Mouse (Mus musculus): ENCODE results near the gene Kcnq2. TPM values are rescaled to one million over a fixed set of nuclear protein-coding genes. Genes with fewer than 3 reads are reported as not detected.

Kcnq2 gene
- polyA plus RNA-seq, 1 experiment from 2014 or later: 13.9 TPM

DNA sequence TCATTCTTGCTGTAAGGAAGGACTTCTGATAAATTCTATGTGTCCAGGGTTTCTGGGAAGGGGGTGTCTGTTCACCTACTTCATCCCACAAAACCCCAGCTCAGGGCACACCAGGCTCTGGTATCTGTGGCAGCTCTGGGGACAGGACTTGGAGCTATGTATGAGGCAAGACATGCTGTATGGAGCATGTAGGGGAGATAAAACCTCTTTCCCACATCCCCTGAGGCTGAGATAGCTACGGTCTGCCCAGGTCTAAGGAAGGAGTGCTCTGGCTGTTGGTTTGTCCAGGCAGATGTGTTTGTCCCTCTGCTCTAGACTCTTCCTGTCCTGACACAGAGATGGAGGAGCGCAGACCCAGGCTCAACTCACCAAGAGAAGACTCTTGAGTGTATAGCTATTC, 56.2 kb downstream of the Kcnq2 start:
- 85% methylated on average over 2 of the region's 2 CpGs for WGBS
- Histone ChIP-seq H3K27ac (ENCODE audit: low read depth, low read length) (no peak overlapping the region), H3K36me3 (ENCODE audit: control insufficient read depth, insufficient read depth, low read length) (no peaks in the 10 kb centered on the region), H3K9me3 (ENCODE audit: control insufficient read depth, low read length) (no peaks in the 10 kb centered on the region), H3K4me1 (replicated peaks; ENCODE audit: control insufficient read depth, insufficient read depth, low read length) (no peaks in the 10 kb centered on the region), H3K4me2 (ENCODE audit: low read depth, low read length, severe bottlenecking) (no peak overlapping the region), H3K4me3 (ENCODE audit: low read depth, low read length) (no peak overlapping the region), H3K27me3 (ENCODE audit: control insufficient read depth, insufficient read depth, low read length) (no peaks in the 10 kb centered on the region), H3K9ac (ENCODE audit: low read length) (no peak overlapping the region)
- ATAC-seq (replicated peaks; ENCODE audit: low FRiP score) (no peak), DNase-seq (ENCODE audit: low spot score) (no peak)

- ATAC-seq (replicated peaks; ENCODE audit: low FRiP score): no peak
- DNase-seq (ENCODE audit: low spot score): no peak
- 88% methylated on average over 12 of the region's 12 CpGs for WGBS
Observed at GRCm38 (mm10) chr2:181075501-181075900, 59.6 kb downstream of the Kcnq2 start.

GRCm38 (mm10) chr2:181072403-181072714, 62.7 kb downstream of the Kcnq2 start:
- H3K27me3 ChIP-seq (ENCODE audit: control insufficient read depth, insufficient read depth, low read length): no peaks in the 10 kb centered on the region
- no peak overlapping the region for H3K9ac ChIP-seq (ENCODE audit: low read length)
- DNase-seq (ENCODE audit: low spot score) (no peak), ATAC-seq (replicated peaks; ENCODE audit: low FRiP score) (peak; percentile 33; the same call in 1 of the 2 replicates)
- no peak overlapping the region for H3K4me3 ChIP-seq (ENCODE audit: low read depth, low read length)
- H3K9me3 ChIP-seq (ENCODE audit: control insufficient read depth, low read length): no peaks in the 10 kb centered on the region
- no peak overlapping the region for H3K4me2 ChIP-seq (ENCODE audit: low read depth, low read length, severe bottlenecking)
- no peak overlapping the region for H3K27ac ChIP-seq (ENCODE audit: low read depth, low read length)
- no peaks in the 10 kb centered on the region for H3K36me3 ChIP-seq (ENCODE audit: control insufficient read depth, insufficient read depth, low read length)
- no peaks in the 10 kb centered on the region for H3K4me1 ChIP-seq (replicated peaks; ENCODE audit: control insufficient read depth, insufficient read depth, low read length)
- 0% methylated on average over 1 of the region's 1 CpGs for WGBS

More at GRCm38 (mm10) chr2:181075501-181075900, 59.6 kb downstream of the Kcnq2 start:
- H3K27me3 ChIP-seq (ENCODE audit: control insufficient read depth, insufficient read depth, low read length): no peaks in the 10 kb centered on the region
- H3K4me1 ChIP-seq (replicated peaks; ENCODE audit: control insufficient read depth, insufficient read depth, low read length): no peaks in the 10 kb centered on the region
- H3K9me3 ChIP-seq (ENCODE audit: control insufficient read depth, low read length): no peaks in the 10 kb centered on the region
- H3K9ac ChIP-seq (ENCODE audit: low read length): no peak overlapping the region
- no peaks in the 10 kb centered on the region for H3K36me3 ChIP-seq (ENCODE audit: control insufficient read depth, insufficient read depth, low read length)
- H3K4me2 ChIP-seq (ENCODE audit: low read depth, low read length, severe bottlenecking): no peak overlapping the region
- H3K27ac ChIP-seq (ENCODE audit: low read depth, low read length): no peak overlapping the region
- no peak overlapping the region for H3K4me3 ChIP-seq (ENCODE audit: low read depth, low read length)

- H3K36me3 ChIP-seq (ENCODE audit: control insufficient read depth, insufficient read depth, low read length): no peaks in the 10 kb centered on the region
- no peak overlapping the region for H3K9ac ChIP-seq (ENCODE audit: low read length)
- WGBS: 60% methylated on average over 7 of the region's 7 CpGs
- H3K27me3 ChIP-seq (ENCODE audit: control insufficient read depth, insufficient read depth, low read length): no peaks in the 10 kb centered on the region
- H3K4me3 ChIP-seq (ENCODE audit: low read depth, low read length): no peak overlapping the region
- no peak overlapping the region for H3K4me2 ChIP-seq (ENCODE audit: low read depth, low read length, severe bottlenecking)
- H3K4me1 ChIP-seq (replicated peaks; ENCODE audit: control insufficient read depth, insufficient read depth, low read length): no peaks in the 10 kb centered on the region
- DNase-seq (ENCODE audit: low spot score) (peak; percentile 91), ATAC-seq (replicated peaks; ENCODE audit: low FRiP score) (peak; percentile 55; the same call in 1 of the 2 replicates)
- no peaks in the 10 kb centered on the region for H3K9me3 ChIP-seq (ENCODE audit: control insufficient read depth, low read length)
- H3K27ac ChIP-seq (ENCODE audit: low read depth, low read length): no peak overlapping the region
Observed at GRCm38 (mm10) chr2:181071706-181072402, 63.2 kb downstream of the Kcnq2 start.

GRCm38 (mm10) chr2:181070136-181070535, 65.0 kb downstream of the Kcnq2 start:
- Histone ChIP-seq H3K4me1 (replicated peaks; ENCODE audit: control insufficient read depth, insufficient read depth, low read length) (no peaks in the 10 kb centered on the region), H3K27ac (ENCODE audit: low read depth, low read length) (no peak overlapping the region), H3K27me3 (ENCODE audit: control insufficient read depth, insufficient read depth, low read length) (no peaks in the 10 kb centered on the region), H3K4me3 (ENCODE audit: low read depth, low read length) (no peak overlapping the region), H3K9me3 (ENCODE audit: control insufficient read depth, low read length) (no peaks in the 10 kb centered on the region), H3K9ac (ENCODE audit: low read length) (no peak overlapping the region), H3K4me2 (ENCODE audit: low read depth, low read length, severe bottlenecking) (no peak overlapping the region), H3K36me3 (ENCODE audit: control insufficient read depth, insufficient read depth, low read length) (no peaks in the 10 kb centered on the region)
- WGBS: 72% methylated on average over 7 of the region's 7 CpGs
- ATAC-seq (replicated peaks; ENCODE audit: low FRiP score) (no peak), DNase-seq (ENCODE audit: low spot score) (no peak)

DNA sequence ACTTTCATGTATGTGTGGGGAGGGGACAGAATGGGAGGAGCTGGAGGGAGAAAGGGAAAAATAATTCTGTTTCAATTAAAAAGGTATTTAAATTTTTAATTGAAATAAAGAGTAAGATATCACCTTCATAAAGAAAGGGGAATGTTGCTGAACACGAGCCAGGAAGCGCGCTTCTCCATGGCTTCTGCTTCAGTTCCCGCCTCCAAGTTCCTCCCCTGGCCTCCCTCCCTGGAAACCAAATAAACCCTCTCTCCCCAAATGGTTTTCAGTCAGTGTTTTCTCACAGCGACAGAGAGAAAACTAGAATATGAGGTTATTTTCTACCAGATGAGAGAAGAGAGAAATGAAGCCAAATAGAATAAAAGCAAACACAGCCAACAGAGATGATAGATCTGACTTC, 66.6 kb downstream of the Kcnq2 start:
- no peaks in the 10 kb centered on the region for H3K36me3 ChIP-seq (ENCODE audit: control insufficient read depth, insufficient read depth, low read length)
- no peak for ATAC-seq (replicated peaks; ENCODE audit: low FRiP score)
- no peaks in the 10 kb centered on the region for H3K4me1 ChIP-seq (replicated peaks; ENCODE audit: control insufficient read depth, insufficient read depth, low read length)
- WGBS: 89% methylated on average over 5 of the region's 5 CpGs
- no peak for DNase-seq (ENCODE audit: low spot score)
- no peak overlapping the region for H3K4me3 ChIP-seq (ENCODE audit: low read depth, low read length)
- H3K27ac ChIP-seq (ENCODE audit: low read depth, low read length): no peak overlapping the region
- no peak overlapping the region for H3K9ac ChIP-seq (ENCODE audit: low read length)
- no peak overlapping the region for H3K4me2 ChIP-seq (ENCODE audit: low read depth, low read length, severe bottlenecking)
- no peaks in the 10 kb centered on the region for H3K27me3 ChIP-seq (ENCODE audit: control insufficient read depth, insufficient read depth, low read length)
- no peaks in the 10 kb centered on the region for H3K9me3 ChIP-seq (ENCODE audit: control insufficient read depth, low read length)

DNA sequence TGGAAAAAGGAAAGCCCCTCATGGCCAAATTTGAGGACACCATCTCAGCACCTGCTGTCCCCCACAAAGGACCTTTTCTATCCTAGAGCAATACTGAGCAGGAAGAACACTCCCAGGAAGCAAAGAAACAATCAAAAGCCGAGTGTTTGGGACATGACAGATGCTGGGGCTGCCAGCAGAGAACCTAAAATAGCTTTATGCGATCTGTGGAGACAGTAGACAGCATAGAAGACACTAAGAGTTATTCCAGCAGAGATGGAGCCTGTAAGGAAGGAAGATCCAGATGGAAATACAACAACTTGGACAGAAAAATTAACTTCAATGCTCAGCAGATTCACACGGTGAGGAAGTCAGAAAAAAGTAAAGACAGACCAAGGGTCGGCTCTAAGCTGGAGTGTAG, 69.3 kb downstream of the Kcnq2 start:
- no peaks in the 10 kb centered on the region for H3K27me3 ChIP-seq (ENCODE audit: control insufficient read depth, insufficient read depth, low read length)
- H3K4me2 ChIP-seq (ENCODE audit: low read depth, low read length, severe bottlenecking): no peak overlapping the region
- no peak for ATAC-seq (replicated peaks; ENCODE audit: low FRiP score)

GRCm38 (mm10) chr2:181060127-181060526, 75.0 kb downstream of the Kcnq2 start:
- peak; percentile 87 for DNase-seq (ENCODE audit: low spot score)
- 24% methylated on average over 5 of the region's 5 CpGs for whole genome bisulfite sequencing
- no peak overlapping the region for H3K4me3 ChIP-seq (ENCODE audit: low read depth, low read length)

More for the DNA sequence above, 69.3 kb downstream of the Kcnq2 start:
- Histone ChIP-seq H3K4me3 (ENCODE audit: low read depth, low read length) (no peak overlapping the region), H3K27ac (ENCODE audit: low read depth, low read length) (no peak overlapping the region), H3K4me1 (replicated peaks; ENCODE audit: control insufficient read depth, insufficient read depth, low read length) (no peaks in the 10 kb centered on the region), H3K9ac (ENCODE audit: low read length) (no peak overlapping the region), H3K36me3 (ENCODE audit: control insufficient read depth, insufficient read depth, low read length) (no peaks in the 10 kb centered on the region), H3K9me3 (ENCODE audit: control insufficient read depth, low read length) (no peaks in the 10 kb centered on the region)
- DNase-seq (ENCODE audit: low spot score): no peak
- 72% methylated on average over 4 of the region's 4 CpGs for WGBS

DNA sequence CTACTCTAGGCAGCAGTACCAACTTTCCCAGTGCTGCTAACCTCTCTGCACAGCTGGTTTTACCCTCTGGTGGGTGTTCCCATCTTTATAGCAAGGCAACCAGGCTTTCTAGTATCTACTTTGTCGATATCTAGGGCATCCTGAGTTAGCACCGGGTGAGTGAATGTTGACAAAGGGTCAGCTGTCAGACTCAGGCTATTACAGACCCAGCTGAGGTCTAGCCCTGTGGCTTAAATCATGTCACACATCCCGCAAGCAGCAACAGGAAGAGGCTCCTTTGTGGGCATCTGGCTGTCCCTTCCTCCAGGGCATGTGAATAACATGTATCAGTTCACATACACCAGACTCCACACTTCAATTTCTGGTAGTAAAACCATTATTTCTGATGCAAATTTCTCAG, 76.9 kb downstream of the Kcnq2 start:
- no peaks in the 10 kb centered on the region for H3K27me3 ChIP-seq (ENCODE audit: control insufficient read depth, insufficient read depth, low read length)
- H3K9ac ChIP-seq (ENCODE audit: low read length): no peak overlapping the region
- no peak overlapping the region for H3K4me2 ChIP-seq (ENCODE audit: low read depth, low read length, severe bottlenecking)
- H3K36me3 ChIP-seq (ENCODE audit: control insufficient read depth, insufficient read depth, low read length): no peaks in the 10 kb centered on the region
- ATAC-seq (replicated peaks; ENCODE audit: low FRiP score): no peak
- DNase-seq (ENCODE audit: low spot score): no peak
- no peak overlapping the region for H3K27ac ChIP-seq (ENCODE audit: low read depth, low read length)
- H3K9me3 ChIP-seq (ENCODE audit: control insufficient read depth, low read length): no peaks in the 10 kb centered on the region
- WGBS: 61% methylated on average over 3 of the region's 3 CpGs
- no peak overlapping the region for H3K4me3 ChIP-seq (ENCODE audit: low read depth, low read length)
- 0 out of 2 replicates have a peak, but pooled peaks cover 2% of the 10 kb centered on the region for H3K4me1 ChIP-seq (replicated peaks; ENCODE audit: control insufficient read depth, insufficient read depth, low read length)

More at GRCm38 (mm10) chr2:181060127-181060526, 75.0 kb downstream of the Kcnq2 start:
- Histone ChIP-seq H3K27me3 (ENCODE audit: control insufficient read depth, insufficient read depth, low read length) (no peaks in the 10 kb centered on the region), H3K9me3 (ENCODE audit: control insufficient read depth, low read length) (no peaks in the 10 kb centered on the region), H3K27ac (ENCODE audit: low read depth, low read length) (no peak overlapping the region), H3K4me1 (replicated peaks; ENCODE audit: control insufficient read depth, insufficient read depth, low read length) (0 out of 2 replicates have a peak, but pooled peaks cover 2% of the 10 kb centered on the region), H3K4me2 (ENCODE audit: low read depth, low read length, severe bottlenecking) (no peak overlapping the region), H3K36me3 (ENCODE audit: control insufficient read depth, insufficient read depth, low read length) (no peaks in the 10 kb centered on the region), H3K9ac (ENCODE audit: low read length) (no peak overlapping the region)
- ATAC-seq (replicated peaks; ENCODE audit: low FRiP score): peak; percentile 67; the same call in 1 of the 2 replicates

All from forebrain, embryonic 11.5 days (tissue).